Mouse (Mus musculus) megakaryocyte progenitor cell, adult 5-6 weeks (primary cell): ENCODE measurements around the gene Cdh24. TPM values are rescaled to one million over a fixed set of nuclear protein-coding genes. Genes with fewer than 3 reads are reported as not detected.

Source experiments
- ATAC-seq: replicated peaks from 2 replicates; pipeline ENCODE4 v1.8.0; 2016; ENCODE audit warnings: mild to moderate bottlenecking, moderate TSS enrichment, inconsistent platforms; ENCODE audit not compliant: poor library complexity
- total RNA-seq, 2 experiments: library from RNA; stranded (forward) in 1 of 2; stranded (reverse) in 1 of 2; fragments of 157-497, 149-512 nt in 1 of 2; fragments of 200-1000 nt in 1 of 2; gene quantifications; 2 replicates each; pipeline versions ENCODE4 v1.2.3 to v1.2.4; 2015 to 2017

The Cdh24 gene
- total RNA-seq (2015) (0.39 and 0.62 TPM in 2 replicates), total RNA-seq (2017) (0.71 and 0.92 TPM in 2 replicates)

- ATAC-seq = peak; percentile 79
Measured at GRCm38 (mm10) chr14:54641305-54641969, at the start of gene Cdh24. Cdh24 (minus strand) TSS chr14:54641364.

GRCm38 (mm10) chr14:54687251-54687650, 46.1 kb upstream of the Cdh24 start:
- ATAC-seq = no peak

GRCm38 (mm10) chr14:54686522-54687143, 45.5 kb upstream of the Cdh24 start, which contains the start of gene Acin1:
Acin1 (minus strand) TSS chr14:54686931.
- ATAC-seq = peak; percentile 81

GRCm38 (mm10) chr14:54686063-54686521, 44.9 kb upstream of the Cdh24 start, which contains the start of gene 1700123O20Rik:
1700123O20Rik (plus strand) TSS chr14:54686216.
- peak; percentile 61 for ATAC-seq

- peak; percentile 8; the same call in 1 of the 2 replicates for ATAC-seq
Measured at GRCm38 (mm10) chr14:54685471-54685870, 44.3 kb upstream of the Cdh24 start.

- ATAC-seq = no peak
Measured at GRCm38 (mm10) chr14:54682396-54682795, 41.2 kb upstream of the Cdh24 start.

GRCm38 (mm10) chr14:54678657-54679304, 37.6 kb upstream of the Cdh24 start:
- ATAC-seq = no peak

GRCm38 (mm10) chr14:54676290-54676689, 35.1 kb upstream of the Cdh24 start:
- no peak for ATAC-seq

GRCm38 (mm10) chr14:54674317-54674716, 33.2 kb upstream of the Cdh24 start:
- no peak for ATAC-seq

- ATAC-seq = peak; percentile 70
Measured at GRCm38 (mm10) chr14:54669381-54669780, 28.2 kb upstream of the Cdh24 start.

- ATAC-seq = no peak
Measured at GRCm38 (mm10) chr14:54664477-54665222, 23.5 kb upstream of the Cdh24 start.

GRCm38 (mm10) chr14:54660009-54660408, 18.8 kb upstream of the Cdh24 start:
- ATAC-seq = no peak

- ATAC-seq = peak; percentile 97
Measured at GRCm38 (mm10) chr14:54653496-54653895, 12.3 kb upstream of the Cdh24 start.

- no peak for ATAC-seq
Measured at GRCm38 (mm10) chr14:54652787-54653186, 11.6 kb upstream of the Cdh24 start.

GRCm38 (mm10) chr14:54651556-54651955, 10.4 kb upstream of the Cdh24 start:
- no peak for ATAC-seq

GRCm38 (mm10) chr14:54650621-54651454, 9.7 kb upstream of the Cdh24 start:
- ATAC-seq = peak; percentile 78

GRCm38 (mm10) chr14:54647900-54648299, 6.7 kb upstream of the Cdh24 start:
- 0 out of 2 replicates have a peak, but pooled peaks have one; percentile 7 for ATAC-seq

GRCm38 (mm10) chr14:54646898-54647636, 5.9 kb upstream of the Cdh24 start:
- ATAC-seq = no peak

GRCm38 (mm10) chr14:54646455-54646854, 5.3 kb upstream of the Cdh24 start:
- no peak for ATAC-seq
